Mouse (Mus musculus) A20 (cell line): ENCODE data around the gene Kbtbd2.

Experiments
- DNase-seq: peaks from one replicate; pipeline ENCODE4 v3.0.0-alpha.2; 2011; ENCODE audit warnings: low read depth, low spot score

Gene Kbtbd2

DNA sequence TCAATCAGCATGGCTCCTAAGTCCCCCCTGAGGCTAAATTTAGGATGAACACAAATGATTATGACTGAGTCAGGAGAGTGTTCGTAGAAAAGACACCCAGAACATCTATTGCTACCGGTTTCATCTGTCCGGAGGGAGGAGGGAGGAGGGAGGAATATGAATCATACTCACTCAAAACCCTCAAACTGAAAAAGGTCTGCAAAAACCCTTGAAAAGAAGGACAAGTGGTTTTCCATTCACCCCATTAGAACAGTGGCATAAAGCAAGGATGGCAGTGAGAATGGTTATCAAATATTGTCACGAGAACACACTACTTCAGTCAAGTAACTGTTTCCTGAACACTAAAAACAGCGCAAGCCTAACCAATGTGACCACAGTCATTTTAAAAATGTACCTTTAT lies 12.5 kb downstream of the Kbtbd2 start:
- DNase-seq = no peak

- no peak for DNase-seq
Measured at GRCm38 (mm10) chr6:56783561-56784272, 13.9 kb downstream of the Kbtbd2 start.

DNA sequence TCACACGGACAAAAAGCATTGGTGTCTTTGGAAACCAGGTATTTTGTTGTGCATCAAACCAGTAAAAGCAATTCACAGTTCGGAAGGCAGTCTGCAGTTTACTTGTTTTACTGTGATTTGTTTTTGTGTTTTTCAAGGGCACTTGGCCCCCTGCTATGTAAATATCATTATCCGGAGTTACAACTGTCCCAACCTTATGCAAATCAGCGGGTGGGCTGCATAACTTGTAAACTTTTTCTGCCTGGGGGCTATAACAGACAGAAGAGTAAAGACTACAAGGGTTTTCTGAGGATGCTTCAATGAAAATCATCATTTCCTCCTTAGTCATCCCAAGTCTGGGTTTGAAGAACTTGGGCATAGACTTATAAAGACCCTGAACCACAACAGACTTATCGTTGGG lies 18.0 kb downstream of the Kbtbd2 start:
- no peak for DNase-seq

DNA sequence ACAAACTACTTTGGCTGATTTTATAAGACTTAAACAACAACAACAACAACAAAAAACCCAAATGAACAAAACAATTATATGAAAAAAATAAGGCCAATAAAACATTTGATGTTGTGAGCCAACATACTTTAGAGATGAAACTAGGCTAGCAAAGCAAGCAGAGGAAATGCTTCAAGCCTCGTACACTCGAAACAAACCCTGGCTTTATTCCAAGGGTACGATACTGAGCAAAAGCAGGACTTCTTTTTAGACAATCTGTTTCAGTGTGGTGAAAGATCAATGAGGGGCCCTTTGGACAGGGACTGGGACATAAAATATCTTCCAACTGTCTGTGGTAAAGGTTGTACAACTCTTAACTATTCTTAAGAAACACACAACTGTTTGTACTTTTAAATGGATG lies 21.8 kb downstream of the Kbtbd2 start:
- DNase-seq = no peak

DNA sequence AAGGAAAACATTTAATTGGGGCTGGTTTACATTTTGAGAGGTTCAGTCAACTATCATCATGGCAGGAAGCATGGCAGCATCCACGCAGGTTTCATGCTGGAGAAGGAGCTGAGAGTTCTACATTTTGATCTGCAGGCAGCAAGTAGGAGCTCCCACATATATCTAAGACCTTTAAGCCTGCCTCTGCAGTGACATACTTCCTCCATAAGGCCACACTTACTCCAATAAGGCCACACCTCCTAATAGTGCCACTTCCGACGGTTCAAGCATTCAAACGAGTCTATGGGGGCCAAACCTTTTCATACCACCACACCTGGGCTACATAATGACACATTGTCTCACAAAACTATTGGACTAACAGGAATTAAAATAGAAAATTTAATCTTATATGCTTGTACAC lies 31.9 kb downstream of the Kbtbd2 start:
- no peak for DNase-seq

GRCm38 (mm10) chr6:56765265-56765664 lies 32.3 kb downstream of the Kbtbd2 start:
- peak; percentile 64 for DNase-seq

GRCm38 (mm10) chr6:56759324-56759723 lies 38.3 kb downstream of the Kbtbd2 start:
- no peak for DNase-seq

- DNase-seq = no peak
Measured at GRCm38 (mm10) chr6:56756117-56756516, 41.5 kb downstream of the Kbtbd2 start.

DNA sequence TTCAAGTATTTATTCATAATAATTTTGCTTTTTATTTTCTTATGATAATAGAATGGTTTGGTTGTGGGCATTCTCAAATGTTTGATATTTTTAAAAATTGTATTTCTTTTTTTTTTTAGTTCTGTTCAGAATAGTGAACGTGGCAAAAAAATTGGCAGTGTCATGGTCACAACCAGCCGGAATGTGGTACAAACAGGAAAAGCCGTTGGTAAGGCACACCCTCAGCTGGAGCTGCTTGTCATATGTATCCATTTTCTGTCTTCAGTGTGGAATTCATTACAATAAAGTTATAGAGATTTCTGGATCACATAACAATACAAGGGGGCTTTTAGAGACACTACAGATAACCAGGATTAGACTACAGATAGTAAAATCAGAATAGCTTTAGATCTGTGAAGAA lies 43.9 kb downstream of the Kbtbd2 start:
- DNase-seq = no peak

GRCm38 (mm10) chr6:56745950-56746543 lies 51.6 kb downstream of the Kbtbd2 start:
- no peak for DNase-seq

GRCm38 (mm10) chr6:56732545-56732944 lies 65.1 kb downstream of the Kbtbd2 start:
- DNase-seq = no peak
